Mouse (Mus musculus) kidney, adult 9 months (tissue): ENCODE results near the gene Lgr4.

Experiments
- DNase-seq: peaks from one replicate; pipeline ENCODE4 v3.0.0; 2022

Lgr4 gene

DNA sequence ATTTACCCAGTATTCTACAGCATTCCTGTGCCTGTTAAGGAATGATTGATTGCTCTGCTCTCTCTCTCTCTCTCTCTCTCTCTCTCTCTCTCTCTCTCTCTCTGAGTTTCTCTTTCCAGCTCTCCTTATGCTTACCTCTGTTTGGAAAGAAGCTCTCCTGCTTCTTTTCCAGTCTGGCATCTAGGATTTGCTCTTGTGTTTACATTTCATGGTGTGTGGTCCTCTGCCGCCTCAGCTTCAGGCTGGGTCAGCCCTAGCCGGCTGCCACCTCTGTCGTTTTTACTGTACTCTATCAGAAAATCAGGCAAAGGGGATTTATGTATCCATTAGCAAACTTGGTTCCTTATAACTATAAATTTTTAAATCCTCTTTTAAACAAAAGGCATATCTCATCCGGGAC, 118.8 kb downstream of the Lgr4 start:
- no peak for DNase-seq

DNA sequence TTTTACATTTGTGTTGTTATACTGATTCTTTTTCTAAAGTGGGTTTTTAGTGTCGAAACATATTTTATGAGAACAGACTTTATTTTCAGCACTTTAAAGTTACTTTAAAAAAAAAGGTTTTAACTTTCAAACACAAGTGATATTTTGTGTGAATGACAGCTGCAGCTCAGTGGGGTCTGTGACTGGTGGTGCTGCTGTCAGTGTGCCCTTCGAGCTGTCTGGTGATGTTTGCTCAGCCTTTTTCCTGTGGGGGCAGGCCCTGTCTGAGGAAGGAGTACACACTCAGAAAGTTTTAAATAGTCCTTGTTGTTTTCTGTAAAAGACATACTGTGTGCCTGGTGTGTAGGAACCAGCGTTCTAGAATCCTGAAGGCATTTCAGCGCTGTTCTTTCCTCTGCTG, 119.2 kb downstream of the Lgr4 start:
- DNase-seq = no peak

DNA sequence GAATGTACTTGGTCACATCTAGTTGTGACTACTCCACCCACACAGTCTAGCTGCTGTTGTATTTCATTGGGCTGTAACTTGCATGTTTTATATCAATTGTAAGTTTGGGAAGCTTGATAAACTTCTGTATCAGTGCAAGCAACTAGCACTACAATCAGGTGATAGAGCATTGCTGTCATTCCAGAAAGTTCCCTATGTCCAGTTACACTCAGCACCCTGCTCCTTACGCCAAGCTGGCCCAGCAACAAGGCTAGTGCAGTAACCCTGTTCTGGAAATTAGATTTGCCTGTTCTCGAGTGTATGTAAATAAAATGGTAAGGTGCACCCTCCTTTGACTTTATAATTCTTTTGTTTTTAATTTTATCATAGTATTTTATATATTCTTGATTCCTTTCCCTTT, 119.8 kb downstream of the Lgr4 start:
- DNase-seq = no peak

DNA sequence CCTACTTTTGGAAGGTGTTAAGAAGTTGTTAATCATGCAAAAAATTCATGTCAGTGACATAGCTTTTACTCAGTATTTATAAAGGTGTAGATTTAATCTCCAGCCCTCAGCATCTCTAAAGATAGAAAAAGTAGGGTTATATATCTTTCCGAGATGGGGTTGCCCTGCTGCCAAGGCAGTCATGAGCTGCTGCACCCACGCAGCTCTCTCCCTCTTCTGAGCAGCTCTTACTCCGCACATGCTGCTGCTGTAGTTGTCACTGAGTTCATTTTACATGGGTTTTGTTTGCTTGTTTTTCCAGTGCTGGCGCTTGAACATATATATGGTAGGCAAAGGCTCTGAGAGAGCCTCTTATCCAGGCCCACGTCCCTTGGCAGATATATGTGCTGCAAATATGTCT, 120.9 kb downstream of the Lgr4 start:
- no peak for DNase-seq

DNA sequence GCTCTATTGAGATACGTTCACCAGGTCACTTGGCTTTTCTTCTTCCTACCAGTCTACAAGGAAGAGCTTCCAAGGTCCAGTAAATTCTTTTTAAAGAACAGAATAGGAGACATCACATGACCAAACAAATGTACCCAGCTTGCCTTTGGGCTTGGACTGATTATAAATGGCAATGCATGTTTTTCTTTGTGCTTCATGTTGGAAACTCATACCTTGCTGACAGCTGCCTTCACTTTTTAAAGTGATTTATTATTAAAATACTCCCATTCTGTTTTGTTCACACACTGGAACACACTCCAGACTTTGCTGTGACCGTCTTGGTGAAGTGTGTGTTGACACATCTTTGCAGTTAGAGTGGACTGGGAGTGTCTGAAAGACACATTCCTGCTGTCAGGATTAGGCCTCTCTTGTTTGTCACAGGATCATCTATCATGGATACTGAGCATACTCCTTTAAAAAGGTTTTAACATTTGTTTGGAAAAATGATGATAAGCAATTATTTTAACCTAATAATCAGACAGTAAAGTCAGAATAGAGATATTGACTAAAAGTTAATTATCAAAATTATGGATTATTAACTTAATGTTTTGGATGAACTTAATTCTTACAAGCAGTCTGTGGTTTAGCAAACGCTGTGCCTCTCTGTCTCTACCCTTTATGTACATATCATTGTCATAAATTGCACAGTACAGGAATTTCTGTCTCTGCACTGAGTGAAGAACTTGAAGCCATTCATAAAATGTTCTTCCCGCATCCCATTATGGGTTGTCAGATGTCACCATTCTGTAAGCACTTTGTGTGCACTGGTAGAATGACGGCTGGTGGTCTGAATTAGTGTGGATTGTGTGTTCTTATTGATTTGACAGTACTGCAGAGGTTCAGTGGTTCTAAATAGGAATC, 125.7 kb downstream of the Lgr4 start:
- no peak for DNase-seq

DNA sequence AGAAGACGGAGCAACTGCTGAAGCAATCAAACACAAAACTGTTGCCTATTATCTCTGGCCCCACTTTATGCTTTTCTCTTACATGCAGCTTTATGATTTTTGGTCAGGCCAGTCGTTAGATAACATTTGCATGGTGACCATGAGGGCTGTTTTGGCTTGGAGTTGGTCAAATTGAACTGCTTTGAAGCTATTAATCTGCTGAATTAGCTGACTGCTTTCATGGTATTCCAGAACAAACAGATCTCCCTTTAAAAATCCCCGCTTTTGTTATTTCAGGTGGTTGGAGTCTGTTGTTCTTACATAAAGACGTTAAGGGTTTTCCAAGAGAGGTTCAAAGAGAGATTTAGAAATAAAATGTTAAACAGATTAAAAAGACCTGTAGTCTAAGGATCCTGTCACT, 141.0 kb downstream of the Lgr4 start:
- DNase-seq = no peak

DNA sequence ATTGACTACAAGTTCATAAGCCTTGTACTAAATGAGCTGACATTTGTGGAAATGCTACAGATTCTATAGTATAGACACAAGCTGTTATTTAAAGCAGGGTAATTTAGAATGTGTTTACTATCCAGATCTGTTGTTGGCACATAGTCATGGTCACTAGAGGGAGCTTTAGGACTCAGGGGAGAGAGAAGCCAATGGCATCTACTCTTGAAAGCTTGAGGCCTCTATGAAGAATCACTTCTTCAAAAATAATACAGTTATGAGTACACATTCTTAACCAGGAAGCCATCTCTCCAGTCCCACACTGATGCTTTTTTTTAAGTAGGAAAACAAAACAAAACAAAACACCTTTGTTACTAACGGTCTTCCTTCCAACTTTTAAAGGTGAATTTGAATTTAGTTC, 145.7 kb downstream of the Lgr4 start:
- DNase-seq = peak; percentile 67
